Mouse (Mus musculus) G1E (cell line): ENCODE measurements around the gene Wapl.

ENCODE experiments used
- CTCF ChIP-seq: IDR thresholded peaks from 2 replicates; pipeline ENCODE4 v1.5.1; 2012; ENCODE audit warnings: low read depth, low read length, inconsistent platforms, mixed read lengths
- GATA1 ChIP-seq: IDR thresholded peaks from 2 replicates; pipeline ENCODE4 v1.6.1; 2012; ENCODE audit warnings: borderline replicate concordance, low read length, inconsistent platforms, mixed read lengths
- GATA2 ChIP-seq: IDR thresholded peaks from 2 replicates; pipeline ENCODE4 v1.6.1; 2012; ENCODE audit warnings: low read depth, low read length, inconsistent platforms, borderline replicate concordance
- POLR2AphosphoS5 ChIP-seq: IDR thresholded peaks from 2 replicates; pipeline ENCODE4 v1.6.1; 2012; ENCODE audit warnings: low read depth, low read length, inconsistent platforms; ENCODE audit not compliant: insufficient replicate concordance
- TAL1 ChIP-seq: conservative IDR thresholded peaks from 2 replicates; pipeline ENCODE4 v1.6.1; 2012; ENCODE audit warnings: low read depth, low read length, inconsistent platforms, mixed read lengths

GRCm38 (mm10) chr14:34680815-34681214, 7.1 kb downstream of the Wapl start:
- TF ChIP-seq GATA1 (no peak), CTCF (no peak), TAL1 (no peak), POLR2AphosphoS5 (no peak), GATA2 (no peak)
